Mouse (Mus musculus): ENCODE results near the gene Mvb12b.

Mvb12b gene

DNA sequence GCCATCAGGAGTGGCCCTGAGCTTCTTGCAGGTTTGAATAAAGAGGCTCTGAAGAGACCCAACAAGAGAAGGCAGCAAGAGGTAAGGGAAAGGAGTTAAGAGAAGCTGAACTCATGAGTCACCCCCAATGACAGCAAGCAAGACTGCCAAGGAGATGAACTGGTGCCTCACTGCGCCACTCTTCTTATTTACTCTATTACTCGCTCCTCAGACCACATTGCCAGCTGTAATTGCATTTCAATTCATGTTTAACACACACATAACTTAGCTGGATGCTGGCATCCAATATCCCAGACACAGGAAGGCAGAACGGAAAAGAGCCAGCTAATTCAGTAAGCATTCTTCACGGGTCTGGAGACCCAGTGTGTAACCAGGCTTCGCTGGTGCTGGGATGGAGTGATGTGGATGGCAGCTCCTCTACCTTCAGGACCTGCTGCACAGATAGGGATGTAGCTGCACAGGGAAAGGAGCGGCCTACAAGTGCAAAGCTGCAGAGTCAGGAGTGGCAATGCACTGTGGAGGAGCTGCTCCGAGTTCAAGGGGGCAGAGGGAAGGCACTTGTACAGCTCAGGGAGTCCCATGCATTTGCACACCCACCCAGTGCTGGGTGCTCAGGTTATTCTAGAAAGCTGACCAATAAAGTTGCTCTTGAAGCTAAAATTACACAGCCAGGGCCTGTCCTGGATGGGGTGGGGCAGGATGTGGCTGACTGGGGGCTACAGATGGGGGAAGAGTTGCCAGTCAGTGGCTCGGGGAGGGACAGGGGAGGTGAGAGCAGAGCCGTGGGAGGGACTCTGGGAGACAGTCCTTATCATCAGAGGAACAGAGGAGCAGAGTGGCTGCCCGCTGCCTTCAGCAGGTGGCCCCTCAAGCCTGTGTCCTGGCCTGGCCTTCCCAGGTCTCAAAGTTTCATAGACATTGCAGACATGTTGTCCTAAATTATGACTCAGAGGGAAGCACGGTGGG, 34.5 kb downstream of the Mvb12b start:
- DNase-seq (ENCODE audit: low read depth, low spot score), result no peak

- no peak for DNase-seq (ENCODE audit: low read depth, low spot score)
Observed at GRCm38 (mm10) chr2:33847196-33847834, 40.4 kb downstream of the Mvb12b start.

GRCm38 (mm10) chr2:33846635-33847034, 41.1 kb downstream of the Mvb12b start:
- no peak for DNase-seq (ENCODE audit: low read depth, low spot score)

GRCm38 (mm10) chr2:33843642-33844041, 44.1 kb downstream of the Mvb12b start:
- DNase-seq (ENCODE audit: low read depth, low spot score), result peak; percentile 74

DNA sequence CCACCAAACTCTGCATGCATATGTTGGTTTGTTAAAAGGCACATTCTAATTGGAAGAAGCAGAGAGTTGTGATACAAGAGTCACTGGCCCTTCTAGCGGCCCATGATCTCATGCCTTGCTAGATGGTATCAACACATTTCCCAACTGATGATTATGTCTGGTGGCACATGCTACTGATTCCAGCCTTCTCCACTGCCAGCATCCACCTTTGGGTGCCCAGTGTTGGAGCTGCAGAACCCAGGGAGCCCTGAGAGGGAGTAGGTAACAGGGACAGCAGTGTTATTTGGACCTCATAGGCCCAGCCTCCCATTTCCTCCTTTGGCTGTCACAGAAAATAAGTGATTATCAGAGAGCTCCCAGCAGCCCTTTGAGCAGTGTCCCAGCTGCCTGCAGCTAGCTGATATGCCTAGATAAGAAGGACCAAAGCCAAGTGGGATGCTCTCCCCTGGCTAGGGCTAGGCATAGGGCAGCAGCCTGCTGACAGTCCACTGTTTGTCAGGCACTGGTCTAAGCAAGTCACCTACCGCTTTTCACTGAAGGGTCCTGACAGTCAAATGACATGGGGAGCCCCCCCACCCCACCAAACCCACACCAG, 44.7 kb downstream of the Mvb12b start:
- DNase-seq (ENCODE audit: low read depth, low spot score), result peak; percentile 92

DNA sequence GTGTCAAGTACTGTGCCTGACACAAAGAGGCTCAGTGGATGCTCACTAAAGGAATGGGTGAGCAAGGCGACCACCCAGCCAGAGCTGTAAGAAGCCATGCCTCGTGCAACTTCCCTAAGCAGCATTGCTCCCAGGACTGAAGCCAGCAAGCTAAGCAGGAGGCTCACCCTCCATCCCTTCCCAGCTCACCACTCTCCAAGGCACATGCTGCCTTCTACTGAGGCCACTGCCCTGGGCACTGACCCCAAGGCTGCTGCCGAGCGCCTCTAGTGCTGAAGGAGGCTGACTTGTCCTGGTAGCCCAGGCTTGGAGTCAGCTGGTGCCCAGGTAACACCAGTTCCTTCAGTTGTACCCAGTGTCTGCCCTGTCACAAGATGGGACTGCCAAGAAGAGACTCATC, 45.8 kb downstream of the Mvb12b start:
- DNase-seq (ENCODE audit: low read depth, low spot score), result no peak

DNA sequence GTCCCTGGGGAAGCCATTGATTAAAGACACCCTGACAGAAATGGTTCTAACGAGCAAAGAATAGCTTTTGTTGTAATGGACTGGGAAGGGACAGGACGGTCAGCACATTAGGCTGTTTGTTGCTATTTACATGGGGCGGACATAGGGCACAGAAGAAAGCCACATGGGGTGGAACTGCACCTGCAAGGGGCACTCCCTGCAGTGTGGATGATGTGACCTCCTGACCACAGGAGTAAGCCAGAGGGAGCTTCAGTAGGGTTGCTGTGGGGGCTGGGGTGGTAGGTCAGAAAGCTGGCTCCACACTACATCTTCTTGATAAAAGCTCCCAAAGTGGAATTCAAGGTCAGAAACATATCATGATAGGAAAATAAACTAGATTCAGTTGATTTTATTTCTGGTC, 47.3 kb downstream of the Mvb12b start:
- DNase-seq (ENCODE audit: low read depth, low spot score), result no peak

GRCm38 (mm10) chr2:33839252-33839651, 48.5 kb downstream of the Mvb12b start:
- no peak for DNase-seq (ENCODE audit: low read depth, low spot score)

GRCm38 (mm10) chr2:33837297-33837696, 50.4 kb downstream of the Mvb12b start:
- DNase-seq (ENCODE audit: low read depth, low spot score), result no peak

DNA sequence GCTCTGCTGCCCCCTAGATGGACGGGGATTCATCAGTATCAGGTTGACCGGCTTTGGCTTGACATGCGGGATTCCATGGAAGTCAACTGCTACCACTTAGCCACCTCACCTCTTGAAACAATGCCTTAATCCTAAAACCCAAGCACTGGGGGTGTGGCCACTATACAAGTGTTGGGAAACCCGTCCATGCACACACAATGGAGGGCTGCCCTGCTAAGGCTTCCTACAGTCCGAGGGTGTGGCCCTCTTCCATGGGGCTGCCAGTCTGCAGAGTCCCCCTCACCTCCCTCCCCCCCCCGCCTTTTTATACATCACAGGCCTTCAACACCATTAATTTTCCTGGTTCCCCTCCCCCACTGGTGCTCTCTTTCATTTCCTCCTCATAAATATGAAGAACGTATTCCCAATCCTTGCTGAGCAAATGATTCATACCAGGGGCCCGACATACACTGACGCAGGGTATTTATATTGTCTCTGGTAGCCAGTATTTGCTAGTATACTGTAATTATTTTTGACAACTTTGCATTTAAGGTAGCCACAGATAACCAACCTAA, 51.0 kb downstream of the Mvb12b start:
- no peak for DNase-seq (ENCODE audit: low read depth, low spot score)

GRCm38 (mm10) chr2:33835038-33835437, 52.7 kb downstream of the Mvb12b start:
- DNase-seq (ENCODE audit: low read depth, low spot score), result no peak

- DNase-seq (ENCODE audit: low read depth, low spot score), result no peak
Observed at GRCm38 (mm10) chr2:33833902-33834301, 53.8 kb downstream of the Mvb12b start.

DNA sequence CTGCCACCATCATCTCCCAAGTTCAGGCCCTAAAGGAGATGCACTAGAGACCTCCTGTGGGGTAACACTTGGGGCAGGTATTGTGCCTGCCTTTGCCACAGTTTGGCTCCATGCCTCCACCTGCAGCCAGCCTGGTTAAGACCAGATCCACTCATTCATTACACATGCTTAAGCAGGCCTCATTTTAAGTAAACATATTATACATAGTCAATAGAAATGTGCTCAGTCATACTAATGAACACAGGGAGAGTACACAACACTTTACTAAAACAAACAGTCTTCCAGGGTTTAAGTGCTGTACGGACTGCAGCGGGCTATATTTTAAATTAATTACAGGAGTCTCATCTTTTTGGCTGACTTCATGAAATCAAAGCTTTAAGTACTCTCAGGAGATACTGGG, 57.9 kb downstream of the Mvb12b start:
- DNase-seq (ENCODE audit: low read depth, low spot score), result no peak

- DNase-seq (ENCODE audit: low read depth, low spot score), result no peak
Observed at GRCm38 (mm10) chr2:33826777-33827176, 61.0 kb downstream of the Mvb12b start.

DNA sequence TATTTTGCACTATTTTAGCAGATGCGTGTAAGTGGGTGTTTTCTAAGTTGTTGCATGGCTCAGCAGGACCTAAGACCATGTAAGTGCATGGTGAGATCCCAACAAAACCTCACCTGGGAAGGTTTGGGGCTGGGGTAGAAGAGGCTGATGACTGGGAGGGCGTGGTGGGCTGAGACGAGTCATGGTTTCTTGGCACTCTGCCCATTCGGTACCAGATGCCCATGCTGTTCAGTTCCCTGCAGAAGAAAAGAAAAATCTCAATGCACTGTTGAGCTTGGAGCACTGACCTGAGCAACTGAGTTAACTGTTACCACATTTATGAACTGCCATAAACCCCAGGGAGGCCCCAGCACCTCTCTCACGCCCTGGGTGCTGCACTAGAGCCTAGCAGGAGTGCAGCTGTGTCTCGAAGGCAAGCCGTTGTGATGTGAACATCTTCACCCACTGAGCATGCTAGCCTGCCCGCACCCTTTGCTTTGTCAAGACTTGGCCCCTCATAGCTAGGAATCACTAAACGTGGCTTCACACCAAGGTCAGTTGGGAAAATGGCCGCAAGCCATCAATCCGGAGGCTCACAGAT, 62.7 kb downstream of the Mvb12b start:
- no peak for DNase-seq (ENCODE audit: low read depth, low spot score)

DNA sequence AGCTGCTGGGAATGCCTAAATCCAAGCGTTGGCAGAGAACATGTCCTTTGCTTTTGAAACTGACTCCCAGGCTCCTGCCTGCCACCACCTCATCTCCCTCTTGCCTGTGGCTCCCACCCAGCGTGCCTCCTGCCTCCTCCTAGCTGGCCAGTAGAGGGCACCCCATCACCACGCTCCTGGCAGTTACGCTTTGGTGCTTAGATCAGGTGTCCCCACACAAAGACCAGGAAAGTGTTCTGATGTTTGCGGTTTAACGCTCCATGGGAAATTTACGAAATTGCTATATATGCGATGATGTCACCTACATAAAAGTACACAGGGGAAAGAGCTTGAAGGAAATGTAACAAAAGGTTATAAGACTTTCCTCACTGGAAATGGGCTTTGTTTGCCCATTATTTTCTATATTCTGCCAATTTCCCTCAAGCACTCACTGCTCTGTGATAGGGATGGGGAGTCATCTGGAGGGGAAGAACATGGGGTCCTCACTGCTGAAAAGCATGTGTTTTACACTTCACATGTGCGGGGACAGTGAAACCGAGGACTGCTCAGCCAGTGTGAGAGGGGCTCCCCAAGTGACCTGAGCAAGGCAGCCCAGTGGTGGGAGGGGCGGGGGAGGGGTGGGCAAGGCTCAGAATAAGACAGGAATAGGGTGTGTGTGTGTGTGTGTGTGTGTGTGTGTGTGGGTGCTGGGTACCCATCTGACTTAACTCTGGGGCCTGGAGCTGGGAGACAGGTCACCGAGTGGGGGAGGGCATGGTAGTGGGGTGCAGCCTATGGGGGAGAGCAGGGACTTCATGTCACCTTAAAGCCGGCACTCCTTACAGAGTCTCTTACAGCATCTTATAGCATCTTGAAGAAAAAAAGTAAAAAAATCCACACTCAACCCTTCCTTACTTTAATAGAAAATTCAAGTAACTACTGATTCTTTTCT, 65.8 kb downstream of the Mvb12b start:
- DNase-seq (ENCODE audit: low read depth, low spot score), result peak; percentile 70

DNA sequence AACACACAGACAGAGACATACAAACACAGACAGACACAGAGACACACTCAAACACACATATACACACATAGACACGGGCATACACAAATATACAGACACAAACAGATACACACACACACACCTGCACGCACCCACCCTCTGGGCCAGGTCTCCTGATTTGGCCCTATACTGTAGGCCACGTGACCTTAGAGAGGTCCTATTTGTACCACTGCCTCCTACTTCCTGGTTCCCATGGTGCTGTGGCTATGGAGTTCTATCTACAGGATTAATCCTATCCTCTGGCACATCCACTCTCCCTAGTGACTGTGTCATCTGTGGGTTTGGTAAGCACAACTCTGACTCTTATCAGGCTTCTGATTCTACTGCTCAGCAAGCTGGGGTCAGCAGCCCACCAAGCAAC, 67.3 kb downstream of the Mvb12b start:
- DNase-seq (ENCODE audit: low read depth, low spot score), result no peak

DNA sequence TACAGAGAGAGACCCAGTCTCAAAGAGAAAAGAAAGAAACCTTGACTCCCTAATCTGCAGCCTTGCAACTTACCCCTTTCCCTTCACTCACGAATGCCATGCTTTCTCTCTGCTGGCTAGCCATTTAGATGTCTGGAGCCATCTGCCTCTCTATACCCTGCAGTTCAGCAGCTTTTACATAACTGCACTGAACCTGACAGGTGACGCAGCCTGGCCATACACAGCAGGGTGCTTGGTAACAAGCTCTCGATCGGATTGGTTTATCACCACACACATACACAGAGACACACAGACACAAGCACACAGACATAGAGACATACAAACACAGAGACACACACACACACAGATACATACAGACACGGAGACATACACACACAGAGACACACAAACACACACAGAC, 67.7 kb downstream of the Mvb12b start:
- no peak for DNase-seq (ENCODE audit: low read depth, low spot score)

DNA sequence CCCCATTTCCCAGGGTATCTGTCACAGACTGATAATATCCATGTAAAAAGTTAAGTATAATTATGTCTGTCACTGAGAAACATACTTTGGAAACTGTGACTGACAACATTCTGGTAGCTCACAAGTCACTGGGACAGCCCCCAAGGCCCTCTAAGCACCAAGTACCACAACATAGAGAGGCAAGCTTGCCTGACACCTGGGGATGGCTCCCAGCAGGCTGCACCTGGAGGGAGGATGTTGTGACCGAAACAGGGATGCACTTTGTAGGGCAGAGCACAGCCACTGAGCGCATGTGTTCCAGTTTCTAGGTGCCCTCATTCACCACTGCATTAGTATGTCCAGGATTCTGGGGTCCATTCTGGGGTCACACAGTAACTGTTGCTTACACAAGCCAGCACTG, 69.4 kb downstream of the Mvb12b start:
- no peak for DNase-seq (ENCODE audit: low read depth, low spot score)

- no peak for DNase-seq (ENCODE audit: low read depth, low spot score)
Observed at GRCm38 (mm10) chr2:33817663-33818346, 69.9 kb downstream of the Mvb12b start.
